Mouse (Mus musculus): ENCODE results near the gene Scgb1a1.

DNA sequence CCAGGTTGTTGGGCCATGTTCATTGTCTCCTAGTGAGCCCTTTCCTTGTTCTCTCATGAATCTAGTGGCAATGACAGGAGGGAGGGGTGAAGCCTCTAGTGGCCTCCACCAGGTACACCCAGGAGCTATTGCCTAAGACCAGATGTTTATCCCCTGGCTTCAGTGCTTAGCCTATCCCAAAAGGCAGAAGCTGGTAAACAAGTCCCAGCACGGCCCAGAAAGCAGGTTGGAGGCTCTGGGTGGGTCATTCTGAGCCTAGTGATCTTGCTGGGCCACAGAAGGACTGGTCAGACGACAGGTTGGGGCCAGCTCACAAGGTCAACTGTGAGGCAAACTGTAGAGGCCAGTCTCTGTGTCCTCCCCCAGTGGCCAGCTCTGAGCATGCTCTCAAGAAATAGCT, 3.0 kb upstream of the Scgb1a1 start:
- TF ChIP-seq POLR2A (IDR thresholded peaks at IDR 0.05; ENCODE audit: borderline replicate concordance, extremely low read depth, insufficient read depth, insufficient read length, poor library complexity, severe bottlenecking) = no peak
- no peak for TF ChIP-seq CTCF (IDR thresholded peaks at IDR 0.05; ENCODE audit: borderline replicate concordance, extremely low read depth, insufficient read depth, insufficient read length)
